Mouse (Mus musculus): ENCODE measurements around the gene Ercc6.

- TF ChIP-seq POLR2A (IDR thresholded peaks at IDR 0.05; ENCODE audit: low read depth, low read length): no peak
- no peak for TF ChIP-seq CTCF (conservative IDR thresholded peaks at IDR 0.05; ENCODE audit: insufficient read depth, insufficient read length, low read depth, low read length)
Observed at GRCm38 (mm10) chr14:32465889-32466288, 47.4 kb upstream of the Ercc6 start, which contains the start of gene Chat.

All from kidney, adult 2 months (tissue).